Mouse (Mus musculus): ENCODE data around the gene Olfr221. TPM values are rescaled to one million over a fixed set of nuclear protein-coding genes. Genes with fewer than 3 reads are reported as not detected.

Olfr221 gene
- polyA plus RNA-seq, 2 experiments, result not detected

GRCm38 (mm10) chr14:51989461-51989970, 52.7 kb downstream of the Olfr221 start:
- DNase-seq (ENCODE audit: low read depth in 3 of 3, low spot score in 3 of 3) (no peak), ATAC-seq (ENCODE audit: insufficient read depth) (no peak)
- no peak overlapping the region for H3K9ac ChIP-seq (replicated peaks)
- H3K4me2 ChIP-seq (ENCODE audit: low read depth), result no peak overlapping the region
- 42% methylated on average over 12 of the region's 12 CpGs for WGBS (ENCODE audit: insufficient replicate concordance)
- H3K4me1 ChIP-seq (replicated peaks; ENCODE audit: control insufficient read depth in 2 of 2, insufficient read depth in 2 of 2, low read length in 1 of 2), result peaks cover 22 to 25% of the 10 kb centered on the region in 2 experiments
- TF ChIP-seq CTCF (IDR thresholded peaks at IDR 0.05; ENCODE audit: low read depth) (no peak), EP300 (IDR thresholded peaks at IDR 0.05; ENCODE audit: low read depth) (no peak)
- H3K36me3 ChIP-seq (replicated peaks; ENCODE audit: control insufficient read depth, insufficient read depth, low read depth), result no peaks in the 10 kb centered on the region; the same call in 1 of the 2 replicates
- no peaks in the 10 kb centered on the region for H3K27me3 ChIP-seq (ENCODE audit: control insufficient read depth, insufficient read depth, low read length)
- no peak overlapping the region for H3K4me3 ChIP-seq (ENCODE audit: insufficient read depth in 1 of 2, low read depth in 2 of 2, low read length in 2 of 2)
- no peaks in the 10 kb centered on the region for H3K9me3 ChIP-seq (ENCODE audit: control insufficient read depth, low read length)
- no peak overlapping the region for H3K27ac ChIP-seq

GRCm38 (mm10) chr14:51988731-51989130, 53.5 kb downstream of the Olfr221 start:
- ATAC-seq (ENCODE audit: insufficient read depth) (no peak), DNase-seq (ENCODE audit: low read depth in 3 of 3, low spot score in 3 of 3) (no peak)
- 82% methylated on average over 12 of the region's 12 CpGs for WGBS (ENCODE audit: insufficient replicate concordance)
- Histone ChIP-seq H3K4me2 (ENCODE audit: low read depth) (no peak overlapping the region), H3K4me3 (ENCODE audit: insufficient read depth in 1 of 2, low read depth in 2 of 2, low read length in 2 of 2) (no peak overlapping the region), H3K27me3 (ENCODE audit: control insufficient read depth, insufficient read depth, low read length) (no peaks in the 10 kb centered on the region), H3K9ac (replicated peaks) (no peak overlapping the region), H3K36me3 (replicated peaks; ENCODE audit: control insufficient read depth, insufficient read depth, low read depth) (no peaks in the 10 kb centered on the region; the same call in 1 of the 2 replicates), H3K4me1 (replicated peaks; ENCODE audit: control insufficient read depth in 2 of 2, insufficient read depth in 2 of 2, low read length in 1 of 2) (peaks cover 29 to 30% of the 10 kb centered on the region in 2 experiments), H3K27ac (no peak overlapping the region), H3K9me3 (ENCODE audit: control insufficient read depth, low read length) (no peaks in the 10 kb centered on the region)
- no peak for TF ChIP-seq EP300 (IDR thresholded peaks at IDR 0.05; ENCODE audit: low read depth)
- no peak for TF ChIP-seq CTCF (IDR thresholded peaks at IDR 0.05; ENCODE audit: low read depth)

DNA sequence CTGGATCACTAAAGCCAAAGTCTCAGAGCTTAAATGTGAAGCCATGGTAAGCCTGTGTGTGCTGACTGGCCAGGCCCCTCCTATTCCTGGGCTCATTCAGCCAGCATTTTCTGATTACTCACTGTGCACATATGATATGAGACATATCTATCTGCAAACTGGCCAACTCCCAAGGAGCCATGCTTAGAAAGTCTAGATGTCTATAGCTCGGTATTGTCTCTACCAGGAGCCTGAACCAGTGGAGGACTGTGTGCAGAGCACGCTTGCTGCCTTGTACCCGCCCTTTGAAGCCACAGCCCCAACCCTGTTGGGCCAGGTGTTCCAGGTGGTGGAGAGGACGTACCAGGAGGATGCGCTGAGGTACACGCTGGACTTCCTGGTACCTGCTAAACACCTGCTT, 55.1 kb downstream of the Olfr221 start:
- DNase-seq (ENCODE audit: low read depth in 3 of 3, low spot score in 3 of 3) (peak in 2 of 3 experiments; percentile 52 to 57), ATAC-seq (ENCODE audit: insufficient read depth) (peak; percentile 58)
- Histone ChIP-seq H3K4me2 (ENCODE audit: low read depth) (peak overlapping the region; percentile 89), H3K9ac (replicated peaks) (peak overlapping the region; percentile 1), H3K9me3 (ENCODE audit: control insufficient read depth, low read length) (no peaks in the 10 kb centered on the region), H3K36me3 (replicated peaks; ENCODE audit: control insufficient read depth, insufficient read depth, low read depth) (no peaks in the 10 kb centered on the region; the same call in 1 of the 2 replicates), H3K4me3 (ENCODE audit: insufficient read depth in 1 of 2, low read depth in 2 of 2, low read length in 2 of 2) (peak overlapping the region in 1 of 2 experiments; percentile 21; a peak in 1 of 4 replicates), H3K27ac (peak overlapping the region; percentile 40), H3K27me3 (ENCODE audit: control insufficient read depth, insufficient read depth, low read length) (no peaks in the 10 kb centered on the region), H3K4me1 (replicated peaks; ENCODE audit: control insufficient read depth in 2 of 2, insufficient read depth in 2 of 2, low read length in 1 of 2) (peaks cover 29 to 32% of the 10 kb centered on the region in 2 experiments)
- peak; percentile 45 for TF ChIP-seq EP300 (IDR thresholded peaks at IDR 0.05; ENCODE audit: low read depth)
- TF ChIP-seq CTCF (IDR thresholded peaks at IDR 0.05; ENCODE audit: low read depth), result no peak
- 47% methylated on average over 6 of the region's 6 CpGs for WGBS (ENCODE audit: insufficient replicate concordance)

- peaks cover 29 to 32% of the 10 kb centered on the region in 2 experiments for H3K4me1 ChIP-seq (replicated peaks; ENCODE audit: control insufficient read depth in 2 of 2, insufficient read depth in 2 of 2, low read length in 1 of 2)
- DNase-seq (ENCODE audit: low read depth in 3 of 3, low spot score in 3 of 3), result peak in 2 of 3 experiments; percentile 60
- peak overlapping the region; percentile 64 to 66 for H3K4me3 ChIP-seq (ENCODE audit: insufficient read depth in 1 of 2, low read depth in 2 of 2, low read length in 2 of 2)
- H3K27me3 ChIP-seq (ENCODE audit: control insufficient read depth, insufficient read depth, low read length), result no peaks in the 10 kb centered on the region
- H3K4me2 ChIP-seq (ENCODE audit: low read depth), result peak overlapping the region; percentile 89
- no peaks in the 10 kb centered on the region; the same call in 1 of the 2 replicates for H3K36me3 ChIP-seq (replicated peaks; ENCODE audit: control insufficient read depth, insufficient read depth, low read depth)
- WGBS (ENCODE audit: insufficient replicate concordance), result 2% methylated on average over 7 of the region's 7 CpGs
- H3K9me3 ChIP-seq (ENCODE audit: control insufficient read depth, low read length), result no peaks in the 10 kb centered on the region
- H3K9ac ChIP-seq (replicated peaks), result peak overlapping the region; percentile 62
- H3K27ac ChIP-seq, result peak overlapping the region; percentile 40
- peak; percentile 79 for TF ChIP-seq EP300 (IDR thresholded peaks at IDR 0.05; ENCODE audit: low read depth)
- TF ChIP-seq CTCF (IDR thresholded peaks at IDR 0.05; ENCODE audit: low read depth), result no peak
- ATAC-seq (ENCODE audit: insufficient read depth), result peak; percentile 70
Observed at GRCm38 (mm10) chr14:51986153-51986505, 56.1 kb downstream of the Olfr221 start.

GRCm38 (mm10) chr14:51985301-51986152, 56.7 kb downstream of the Olfr221 start:
- no peaks in the 10 kb centered on the region for H3K36me3 ChIP-seq (replicated peaks; ENCODE audit: control insufficient read depth, insufficient read depth, low read depth)
- TF ChIP-seq EP300 (IDR thresholded peaks at IDR 0.05; ENCODE audit: low read depth) (no peak), CTCF (IDR thresholded peaks at IDR 0.05; ENCODE audit: low read depth) (no peak)
- peaks cover 29 to 32% of the 10 kb centered on the region in 2 experiments for H3K4me1 ChIP-seq (replicated peaks; ENCODE audit: control insufficient read depth in 2 of 2, insufficient read depth in 2 of 2, low read length in 1 of 2)
- peak; percentile 43 for ATAC-seq (ENCODE audit: insufficient read depth)
- H3K9me3 ChIP-seq (ENCODE audit: control insufficient read depth, low read length), result no peaks in the 10 kb centered on the region
- peak overlapping the region; percentile 40 for H3K27ac ChIP-seq
- peak overlapping the region; percentile 62 for H3K9ac ChIP-seq (replicated peaks)
- no peaks in the 10 kb centered on the region for H3K27me3 ChIP-seq (ENCODE audit: control insufficient read depth, insufficient read depth, low read length)
- no peak for DNase-seq (ENCODE audit: low read depth in 3 of 3, low spot score in 3 of 3)
- 2% methylated on average over 27 of the region's 27 CpGs for WGBS (ENCODE audit: insufficient replicate concordance)
- peak overlapping the region; percentile 89 for H3K4me2 ChIP-seq (ENCODE audit: low read depth)
- peak overlapping the region; percentile 64 to 66 for H3K4me3 ChIP-seq (ENCODE audit: insufficient read depth in 1 of 2, low read depth in 2 of 2, low read length in 2 of 2)

Data from liver, embryonic 14.5 days (tissue).